Mouse (Mus musculus): Measurements from ENCODE around the gene Cyp4f16. TPM values are rescaled to one million over a fixed set of nuclear protein-coding genes. Genes with fewer than 3 reads are reported as not detected.

Gene Cyp4f16
- total and polyA plus RNA-seq, 2 experiments from 2014 or later, result 9.1 to 10.6 TPM

- Histone ChIP-seq H3K27me3 (ENCODE audit: insufficient read depth, low read length) (no peaks in the 10 kb centered on the region), H3K9ac (replicated peaks; ENCODE audit: low read length, poor library complexity, severe bottlenecking) (no peak overlapping the region), H3K4me2 (ENCODE audit: low read depth, low read length, poor library complexity, severe bottlenecking) (no peak overlapping the region), H3K4me3 (ENCODE audit: low read depth, low read length) (no peak overlapping the region), H3K9me3 (ENCODE audit: low read length) (no peaks in the 10 kb centered on the region), H3K36me3 (ENCODE audit: insufficient read depth, low read length) (no peaks in the 10 kb centered on the region), H3K27ac (ENCODE audit: low read depth, low read length) (no peak overlapping the region), H3K4me1 (ENCODE audit: insufficient read depth, low read length) (no peaks in the 10 kb centered on the region)
- WGBS, result 70% methylated on average over 7 of the region's 7 CpGs
- DNase-seq (ENCODE audit: low spot score) (no peak), ATAC-seq (ENCODE audit: low FRiP score) (no peak)
- TF ChIP-seq CTCF (IDR thresholded peaks at IDR 0.05), result no peak
Observed at GRCm38 (mm10) chr17:32577496-32578186, 41.3 kb downstream of the Cyp4f16 start.

DNA sequence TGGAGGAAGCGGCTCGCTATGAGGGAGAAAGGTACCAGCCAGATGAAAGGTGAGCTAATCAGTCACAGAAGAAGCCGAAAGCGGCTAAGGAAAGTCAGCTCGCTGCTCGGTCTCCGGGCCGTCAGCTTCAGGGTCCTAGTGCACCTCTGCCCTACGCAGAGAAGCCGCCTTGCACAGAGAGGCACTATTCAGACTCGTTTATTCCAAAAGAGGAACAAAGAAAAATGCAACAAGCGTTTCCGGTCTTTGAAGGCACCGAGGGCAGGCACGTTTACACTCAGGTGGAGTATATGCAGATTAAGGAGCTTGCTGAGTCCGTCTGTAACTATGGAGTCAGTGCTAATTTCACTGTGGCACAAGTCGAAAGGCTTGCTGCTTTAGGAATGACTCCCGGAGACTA, 60.1 kb downstream of the Cyp4f16 start:
- Histone ChIP-seq H3K36me3 (ENCODE audit: insufficient read depth, low read length) (no peaks in the 10 kb centered on the region), H3K9me3 (ENCODE audit: low read length) (no peaks in the 10 kb centered on the region), H3K4me1 (ENCODE audit: insufficient read depth, low read length) (no peaks in the 10 kb centered on the region), H3K27ac (ENCODE audit: low read depth, low read length) (no peak overlapping the region), H3K9ac (replicated peaks; ENCODE audit: low read length, poor library complexity, severe bottlenecking) (no peak overlapping the region), H3K27me3 (ENCODE audit: insufficient read depth, low read length) (no peaks in the 10 kb centered on the region), H3K4me2 (ENCODE audit: low read depth, low read length, poor library complexity, severe bottlenecking) (no peak overlapping the region), H3K4me3 (ENCODE audit: low read depth, low read length) (no peak overlapping the region)
- TF ChIP-seq CTCF (IDR thresholded peaks at IDR 0.05), result no peak
- DNase-seq (ENCODE audit: low spot score) (no peak), ATAC-seq (ENCODE audit: low FRiP score) (no peak)
- 89% methylated on average over 18 of the region's 18 CpGs for WGBS

Other genes with a start within 250 kb of the Cyp4f16 start
- 96.5 and 131 TPM in 2 replicates for gene Akap8, start 215.3 kb upstream of the Cyp4f16 start, total RNA-seq (2014; rRNA removed)
- gene Akap8, start 215.3 kb upstream of the Cyp4f16 start, polyA plus RNA-seq (2015; fragmentation: Nextera tagmentation; extraction: Ambion mirVana), result 66.8 and 81.1 TPM in 2 replicates
- 69.9 and 83.6 TPM in 2 replicates for gene Akap8l, start 186.0 kb upstream of the Cyp4f16 start, total RNA-seq (2014; rRNA removed)
- gene Akap8l, start 186.0 kb upstream of the Cyp4f16 start, polyA plus RNA-seq (2015; fragmentation: Nextera tagmentation; extraction: Ambion mirVana), result 113 and 117 TPM in 2 replicates
- 53.9 and 68.0 TPM in 2 replicates for gene Wiz, start 147.1 kb upstream of the Cyp4f16 start, total RNA-seq (2014; rRNA removed)
- 40.8 and 41.3 TPM in 2 replicates for gene Wiz, start 147.1 kb upstream of the Cyp4f16 start, polyA plus RNA-seq (2015; fragmentation: Nextera tagmentation; extraction: Ambion mirVana)
- gene Rasal3, start 133.0 kb upstream of the Cyp4f16 start, total RNA-seq (2014; rRNA removed), result 3.8 and 4.6 TPM in 2 replicates
- 0.63 and 0.80 TPM in 2 replicates for gene Rasal3, start 133.0 kb upstream of the Cyp4f16 start, polyA plus RNA-seq (2015; fragmentation: Nextera tagmentation; extraction: Ambion mirVana)
- gene Pglyrp2, start 112.4 kb upstream of the Cyp4f16 start, total RNA-seq (2014; rRNA removed), result not detected in 2 replicates
- not detected in 2 replicates for gene Pglyrp2, start 112.4 kb upstream of the Cyp4f16 start, polyA plus RNA-seq (2015; fragmentation: Nextera tagmentation; extraction: Ambion mirVana)
- gene Cyp4f39, start 83.8 kb upstream of the Cyp4f16 start, total RNA-seq (2014; rRNA removed), result 1.3 and 1.6 TPM in 2 replicates
- gene Cyp4f39, start 83.8 kb upstream of the Cyp4f16 start, polyA plus RNA-seq (2015; fragmentation: Nextera tagmentation; extraction: Ambion mirVana), result 0.90 and 1.3 TPM in 2 replicates
- 15.2 and 15.4 TPM in 2 replicates for gene Cyp4f17, start 30.5 kb upstream of the Cyp4f16 start, total RNA-seq (2014; rRNA removed)
- 9.9 and 11.5 TPM in 2 replicates for gene Cyp4f17, start 30.5 kb upstream of the Cyp4f16 start, polyA plus RNA-seq (2015; fragmentation: Nextera tagmentation; extraction: Ambion mirVana)
- not detected in 2 replicates for gene Cyp4f37, start 84.8 kb downstream of the Cyp4f16 start, total RNA-seq (2014; rRNA removed)
- gene Cyp4f37, start 84.8 kb downstream of the Cyp4f16 start, polyA plus RNA-seq (2015; fragmentation: Nextera tagmentation; extraction: Ambion mirVana), result not detected in 2 replicates
- gene Cyp4f40, start 122.3 kb downstream of the Cyp4f16 start, total RNA-seq (2014; rRNA removed), result not detected in 2 replicates
- 0.07 and 0.11 TPM in 2 replicates for gene Cyp4f40, start 122.3 kb downstream of the Cyp4f16 start, polyA plus RNA-seq (2015; fragmentation: Nextera tagmentation; extraction: Ambion mirVana)
- gene Cyp4f15, start 149.1 kb downstream of the Cyp4f16 start, total RNA-seq (2014; rRNA removed), result 2.3 and 22.3 TPM in 2 replicates
- 1.9 and 2.0 TPM in 2 replicates for gene Cyp4f15, start 149.1 kb downstream of the Cyp4f16 start, polyA plus RNA-seq (2015; fragmentation: Nextera tagmentation; extraction: Ambion mirVana)

Measured in midbrain, postnatal 0 days (tissue).